Mouse (Mus musculus) kidney, adult 2 months (tissue): ENCODE results near the gene Tmem161a.

Experiments
- CTCF ChIP-seq: fragments of 200-500 bp; conservative IDR thresholded peaks from 2 replicates; pipeline ENCODE4 v1.5.1; 2011; ENCODE audit warnings: low read depth, mild to moderate bottlenecking, control low read depth, low read length, moderate library complexity, mixed read lengths; ENCODE audit not compliant: insufficient read depth, insufficient read length
- POLR2A ChIP-seq: fragments of 200-500 bp; IDR thresholded peaks from one replicate; pipeline ENCODE4 v1.6.1; 2011; ENCODE audit warnings: low read depth, low read length, control low read depth

DNA sequence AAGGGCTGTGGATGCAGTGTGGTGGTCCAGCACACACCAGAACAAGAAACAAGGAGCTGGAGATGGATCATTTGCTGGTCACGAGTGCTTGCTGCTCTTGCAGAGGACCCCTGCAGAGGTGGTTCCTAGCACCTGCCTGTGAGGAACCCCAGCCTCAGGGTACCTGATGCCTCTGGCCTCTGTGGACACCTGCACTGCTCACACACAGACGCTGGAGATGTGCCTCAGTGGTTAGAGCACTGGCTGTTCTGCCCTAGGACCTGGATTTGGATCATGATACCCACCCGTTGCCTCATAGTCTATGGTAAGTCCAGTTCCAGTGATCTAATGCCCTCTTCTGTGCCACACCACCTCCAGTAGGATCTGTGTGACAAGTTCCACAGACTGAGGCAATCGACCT is 35.6 kb upstream of the Tmem161a start:
- no peak for TF ChIP-seq CTCF
- TF ChIP-seq POLR2A, result no peak
